Mouse (Mus musculus): ENCODE measurements at regions not wholly inside any gene's neighbourhood (a gene's known extent, or its start where the extent isn't known, plus 50 kb on each side); places are given as distances from the start of the nearest gene placed in this dataset.

DNA sequence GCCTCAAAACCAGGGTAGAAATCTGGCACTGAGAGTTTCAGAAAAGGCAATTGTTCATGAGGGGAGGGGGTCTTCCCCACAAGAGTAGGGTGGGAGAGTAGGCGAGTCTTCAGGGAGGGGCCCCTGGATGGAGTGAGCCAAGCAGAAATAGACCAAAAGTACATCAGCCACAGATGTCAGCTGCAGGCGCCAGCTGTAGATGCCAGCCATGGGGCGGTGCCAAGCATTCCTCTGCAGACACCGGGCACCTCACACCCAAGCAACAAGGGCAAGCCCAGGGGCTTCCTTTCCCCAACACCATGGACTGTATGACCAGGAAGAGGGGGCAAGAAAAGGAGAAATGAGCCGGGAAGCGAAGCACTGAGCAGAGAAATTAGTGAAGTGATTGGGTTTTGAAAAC is 613.9 kb upstream of the 2610301B20Rik start:
- TF ChIP-seq CTCF (IDR thresholded peaks at IDR 0.05; ENCODE audit: control insufficient read depth, insufficient read depth, insufficient read length) (no peak), MYOD1 (IDR thresholded peaks at IDR 0.05; ENCODE audit: control insufficient read depth, insufficient read length, low read depth) (no peak), MYOG (IDR thresholded peaks at IDR 0.05; ENCODE audit: control insufficient read depth, extremely low read depth, insufficient read length) (no peak), FOSL1 (IDR thresholded peaks at IDR 0.05; ENCODE audit: insufficient read depth, low read length, poor library complexity, severe bottlenecking) (no peak), USF1 (IDR thresholded peaks at IDR 0.05; ENCODE audit: low read depth) (no peak), MAX (IDR thresholded peaks at IDR 0.05) (no peak), CEBPB (IDR thresholded peaks at IDR 0.05; ENCODE audit: low read depth) (no peak)
- no peaks in the 10 kb centered on the region for H3K79me2 ChIP-seq (ENCODE audit: control insufficient read depth, insufficient read depth)
- H3K4me3 ChIP-seq (ENCODE audit: insufficient read depth, poor library complexity, severe bottlenecking) = no peak overlapping the region

DNA sequence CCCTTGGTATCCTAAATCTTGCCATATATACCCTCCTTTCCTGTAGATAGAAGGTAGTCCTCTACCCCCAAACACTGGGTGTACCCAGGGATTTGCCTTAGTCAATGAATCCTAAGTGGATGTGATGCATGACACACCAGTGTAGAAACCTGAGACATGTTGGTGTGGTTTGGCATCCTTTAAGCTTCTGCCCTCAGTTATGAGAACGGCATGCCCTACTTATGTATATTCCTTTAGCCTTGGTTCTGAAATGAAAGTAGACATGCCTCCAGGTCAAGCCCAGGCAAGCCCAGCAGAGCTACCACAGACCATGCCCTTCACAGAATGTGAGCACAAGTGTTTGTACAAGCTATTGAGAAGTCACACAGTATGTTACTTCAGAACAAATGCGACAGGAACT is 608.4 kb upstream of the 2610301B20Rik start:
- no peaks in the 10 kb centered on the region for H3K79me3 ChIP-seq (ENCODE audit: low read depth)
- no peaks in the 10 kb centered on the region for H3K27me3 ChIP-seq (ENCODE audit: control insufficient read depth, insufficient read depth, insufficient read length)
- no peak overlapping the region for H3ac ChIP-seq (ENCODE audit: control insufficient read depth, insufficient read length, low read depth)
- no peaks in the 10 kb centered on the region for H3K36me3 ChIP-seq (ENCODE audit: control insufficient read depth, insufficient read depth)
- no peak for TF ChIP-seq CTCF (IDR thresholded peaks at IDR 0.05; ENCODE audit: control insufficient read depth, insufficient read depth, insufficient read length)
- H3K79me2 ChIP-seq (ENCODE audit: control insufficient read depth, insufficient read depth) = no peaks in the 10 kb centered on the region
- no peak overlapping the region for H3K4me3 ChIP-seq (ENCODE audit: insufficient read depth, poor library complexity, severe bottlenecking)

More for the DNA sequence above, 613.9 kb upstream of the 2610301B20Rik start:
- no peak overlapping the region for H3ac ChIP-seq (ENCODE audit: control insufficient read depth, insufficient read length, low read depth)
- no peaks in the 10 kb centered on the region for H3K27me3 ChIP-seq (ENCODE audit: control insufficient read depth, insufficient read depth, insufficient read length)
- no peaks in the 10 kb centered on the region for H3K79me3 ChIP-seq (ENCODE audit: low read depth)
- H3K36me3 ChIP-seq (ENCODE audit: control insufficient read depth, insufficient read depth) = no peaks in the 10 kb centered on the region

DNA sequence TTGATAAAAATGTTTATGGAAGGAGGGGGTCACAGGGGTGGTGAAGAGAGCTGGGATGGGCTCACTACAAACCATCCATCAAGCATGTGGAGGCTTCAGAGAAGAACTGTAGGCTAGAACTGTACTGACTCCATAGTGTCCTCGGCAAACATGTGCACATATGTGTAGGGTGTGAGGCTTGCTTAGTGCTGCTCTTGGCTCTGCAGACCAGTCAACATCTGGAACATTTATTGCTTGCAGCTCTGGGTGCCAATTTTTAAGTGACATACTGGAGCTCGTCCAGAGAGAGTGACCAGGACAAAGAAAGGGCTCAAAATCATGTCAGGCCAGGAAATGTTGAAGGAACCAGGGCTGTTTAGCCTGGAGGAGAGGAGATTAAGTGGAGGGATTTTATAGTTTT is 588.7 kb upstream of the 2610301B20Rik start:
- Histone ChIP-seq H3K4me3 (ENCODE audit: insufficient read depth, poor library complexity, severe bottlenecking) (no peak overlapping the region), H3K36me3 (ENCODE audit: control insufficient read depth, insufficient read depth) (no peaks in the 10 kb centered on the region), H3K79me2 (ENCODE audit: control insufficient read depth, insufficient read depth) (no peaks in the 10 kb centered on the region), H3ac (ENCODE audit: control insufficient read depth, insufficient read length, low read depth) (no peak overlapping the region), H3K79me3 (ENCODE audit: low read depth) (no peaks in the 10 kb centered on the region), H3K27me3 (ENCODE audit: control insufficient read depth, insufficient read depth, insufficient read length) (no peaks in the 10 kb centered on the region)
- no peak for TF ChIP-seq MYOD1 (IDR thresholded peaks at IDR 0.05; ENCODE audit: control insufficient read depth, insufficient read length, low read depth)

DNA sequence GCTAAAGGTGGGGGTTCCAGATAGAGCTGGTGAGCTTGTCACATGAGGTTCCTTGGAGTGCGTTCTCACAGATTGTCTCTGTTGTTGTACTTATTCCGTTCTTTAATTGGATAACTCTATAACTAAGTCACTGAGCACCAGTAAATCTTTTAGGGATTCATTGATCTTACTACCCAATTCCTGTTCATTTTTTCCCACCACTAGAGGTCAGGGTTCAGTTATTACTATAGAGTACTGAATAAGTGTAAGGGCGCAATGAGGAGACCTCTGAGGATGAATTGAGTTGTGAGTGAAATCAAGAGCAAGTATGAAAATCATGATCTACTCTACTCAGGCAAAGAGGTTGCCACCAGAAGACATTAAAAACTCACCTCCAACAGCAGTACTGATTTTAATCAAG is 584.0 kb upstream of the 2610301B20Rik start:
- no peak for TF ChIP-seq USF1 (IDR thresholded peaks at IDR 0.05; ENCODE audit: low read depth)
- TF ChIP-seq MYOG (IDR thresholded peaks at IDR 0.05; ENCODE audit: control insufficient read depth, extremely low read depth, insufficient read length) = no peak
- no peak for TF ChIP-seq FOSL1 (IDR thresholded peaks at IDR 0.05; ENCODE audit: insufficient read depth, low read length, poor library complexity, severe bottlenecking)
- TF ChIP-seq CEBPB (IDR thresholded peaks at IDR 0.05; ENCODE audit: low read depth) = no peak
- no peak for TF ChIP-seq CTCF (IDR thresholded peaks at IDR 0.05; ENCODE audit: control insufficient read depth, insufficient read depth, insufficient read length)
- no peak for TF ChIP-seq MAX (IDR thresholded peaks at IDR 0.05)
- TF ChIP-seq MYOD1 (IDR thresholded peaks at IDR 0.05; ENCODE audit: control insufficient read depth, insufficient read length, low read depth) = no peak
- Histone ChIP-seq H3K27me3 (ENCODE audit: control insufficient read depth, insufficient read depth, insufficient read length) (no peaks in the 10 kb centered on the region), H3K4me3 (ENCODE audit: insufficient read depth, poor library complexity, severe bottlenecking) (no peak overlapping the region), H3K36me3 (ENCODE audit: control insufficient read depth, insufficient read depth) (no peaks in the 10 kb centered on the region), H3K79me2 (ENCODE audit: control insufficient read depth, insufficient read depth) (no peaks in the 10 kb centered on the region), H3K79me3 (ENCODE audit: low read depth) (no peaks in the 10 kb centered on the region), H3ac (ENCODE audit: control insufficient read depth, insufficient read length, low read depth) (no peak overlapping the region)

DNA sequence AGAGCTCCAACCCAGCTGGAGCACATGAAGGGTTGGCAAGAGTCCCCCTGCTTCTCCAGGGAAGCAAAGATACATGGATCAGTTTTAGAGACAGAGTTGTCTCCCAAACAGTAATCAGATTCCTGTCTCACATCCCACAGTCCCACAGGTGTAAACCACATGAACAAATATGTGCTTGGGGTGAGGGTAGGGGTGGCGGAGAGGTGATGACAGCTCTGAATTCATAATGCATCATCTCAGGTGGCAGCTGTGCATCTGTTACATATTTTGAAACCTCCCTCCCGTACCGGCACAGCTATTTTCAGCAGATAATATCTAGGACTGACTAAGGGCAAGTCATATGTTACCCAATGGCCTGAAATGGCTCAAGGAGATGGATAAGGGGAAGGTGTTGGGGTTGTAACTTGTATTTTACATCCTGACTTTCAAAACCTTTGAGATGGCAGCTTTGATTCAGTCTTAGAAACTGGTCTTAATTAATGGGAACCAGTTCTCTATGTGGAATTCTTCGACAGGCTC is 579.2 kb upstream of the 2610301B20Rik start:
- Histone ChIP-seq H3K79me2 (ENCODE audit: control insufficient read depth, insufficient read depth) (no peaks in the 10 kb centered on the region), H3K27me3 (ENCODE audit: control insufficient read depth, insufficient read depth, insufficient read length) (no peaks in the 10 kb centered on the region), H3K4me3 (ENCODE audit: insufficient read depth, poor library complexity, severe bottlenecking) (no peak overlapping the region), H3ac (ENCODE audit: control insufficient read depth, insufficient read length, low read depth) (no peak overlapping the region), H3K36me3 (ENCODE audit: control insufficient read depth, insufficient read depth) (no peaks in the 10 kb centered on the region), H3K79me3 (ENCODE audit: low read depth) (no peaks in the 10 kb centered on the region)
- TF ChIP-seq MAX (IDR thresholded peaks at IDR 0.05) = no peak
- TF ChIP-seq USF1 (IDR thresholded peaks at IDR 0.05; ENCODE audit: low read depth) = no peak
- TF ChIP-seq FOSL1 (IDR thresholded peaks at IDR 0.05; ENCODE audit: insufficient read depth, low read length, poor library complexity, severe bottlenecking) = no peak

DNA sequence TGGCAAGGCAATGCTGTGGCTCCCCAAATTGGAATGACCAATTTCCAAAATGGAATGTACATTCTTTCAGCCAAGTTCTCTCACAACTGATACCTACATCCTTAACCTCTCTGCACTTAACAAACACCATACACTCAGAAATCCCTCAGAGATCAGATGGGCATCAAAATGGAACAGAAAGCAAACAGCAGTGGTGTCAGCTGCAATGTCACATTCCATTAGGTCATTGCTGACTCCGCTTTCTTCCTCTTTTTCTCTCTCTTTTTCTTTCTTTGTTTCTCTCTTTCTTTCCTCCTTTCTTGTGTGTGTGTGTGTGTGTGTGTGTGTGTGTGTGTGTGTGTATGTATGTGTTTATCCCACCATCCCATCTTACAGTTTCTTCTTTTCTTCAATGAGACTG is 578.1 kb upstream of the 2610301B20Rik start:
- Histone ChIP-seq H3K79me2 (ENCODE audit: control insufficient read depth, insufficient read depth) (no peaks in the 10 kb centered on the region), H3K4me3 (ENCODE audit: insufficient read depth, poor library complexity, severe bottlenecking) (no peak overlapping the region), H3K27me3 (ENCODE audit: control insufficient read depth, insufficient read depth, insufficient read length) (no peaks in the 10 kb centered on the region), H3ac (ENCODE audit: control insufficient read depth, insufficient read length, low read depth) (no peak overlapping the region), H3K36me3 (ENCODE audit: control insufficient read depth, insufficient read depth) (no peaks in the 10 kb centered on the region), H3K79me3 (ENCODE audit: low read depth) (no peaks in the 10 kb centered on the region)
- TF ChIP-seq MAX (IDR thresholded peaks at IDR 0.05) = no peak

DNA sequence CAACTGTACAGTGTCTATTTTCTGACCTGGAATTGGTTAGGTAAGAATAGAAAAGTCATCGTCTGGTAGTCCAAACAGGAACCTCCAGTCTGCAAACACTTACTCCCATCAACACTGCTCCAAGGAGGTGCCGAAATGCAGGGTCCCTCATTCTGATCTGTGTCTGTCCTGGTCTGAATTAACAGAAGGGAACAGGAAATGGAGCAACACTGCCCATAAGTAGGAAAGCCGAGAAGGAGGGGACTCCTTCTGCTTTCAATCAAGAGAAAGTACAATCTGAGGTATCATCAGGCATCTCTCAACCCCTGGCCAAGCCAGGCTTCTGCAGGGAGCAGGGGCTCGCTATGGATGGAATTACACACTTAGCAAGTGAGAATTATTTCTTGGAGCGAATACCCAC is 562.4 kb upstream of the 2610301B20Rik start:
- TF ChIP-seq USF1 (IDR thresholded peaks at IDR 0.05; ENCODE audit: low read depth) (no peak), CTCF (IDR thresholded peaks at IDR 0.05; ENCODE audit: control insufficient read depth, insufficient read depth, insufficient read length) (no peak), MYOD1 (IDR thresholded peaks at IDR 0.05; ENCODE audit: control insufficient read depth, insufficient read length, low read depth) (no peak), FOSL1 (IDR thresholded peaks at IDR 0.05; ENCODE audit: insufficient read depth, low read length, poor library complexity, severe bottlenecking) (no peak), CEBPB (IDR thresholded peaks at IDR 0.05; ENCODE audit: low read depth) (no peak), MAX (IDR thresholded peaks at IDR 0.05) (no peak), MYOG (IDR thresholded peaks at IDR 0.05; ENCODE audit: control insufficient read depth, extremely low read depth, insufficient read length) (no peak)
- Histone ChIP-seq H3ac (ENCODE audit: control insufficient read depth, insufficient read length, low read depth) (no peak overlapping the region), H3K4me3 (ENCODE audit: insufficient read depth, poor library complexity, severe bottlenecking) (no peak overlapping the region), H3K79me3 (ENCODE audit: low read depth) (no peaks in the 10 kb centered on the region), H3K79me2 (ENCODE audit: control insufficient read depth, insufficient read depth) (no peaks in the 10 kb centered on the region), H3K36me3 (ENCODE audit: control insufficient read depth, insufficient read depth) (no peaks in the 10 kb centered on the region), H3K27me3 (ENCODE audit: control insufficient read depth, insufficient read depth, insufficient read length) (no peaks in the 10 kb centered on the region)

All from C2C12 (cell line).